Mouse (Mus musculus): Measurements from ENCODE around the gene Ctf2.
"Not testable (repeated sequence)": the region's sequence is repeated elsewhere in the genome, so short reads cannot be mapped to it uniquely, and the experiment has no call there.

The Ctf2 gene

DNA sequence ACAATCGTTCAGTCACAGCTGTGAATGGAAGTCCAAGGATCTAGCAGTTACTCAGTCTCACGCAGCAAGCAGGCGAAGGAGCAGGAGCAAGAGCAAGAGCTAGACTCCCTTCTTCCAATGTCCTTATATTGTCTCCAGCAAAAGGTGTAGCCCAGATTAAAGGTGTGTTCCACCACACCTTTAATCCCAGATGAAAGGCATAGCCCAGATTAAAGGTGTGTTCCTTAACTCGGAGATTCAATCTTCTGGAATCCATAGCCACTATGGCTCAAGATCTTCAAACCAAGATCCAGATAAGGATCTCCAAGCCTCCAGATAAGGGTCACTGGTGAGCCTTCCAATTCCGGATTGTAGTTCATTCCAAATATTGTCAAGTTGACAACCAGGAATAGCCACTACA, at the start of gene Ctf2:
Gene Ctf2 (minus strand): TSS at position 101 of the 400 bp plus-strand sequence.
- not testable (repeated sequence) for DNase-seq

DNA sequence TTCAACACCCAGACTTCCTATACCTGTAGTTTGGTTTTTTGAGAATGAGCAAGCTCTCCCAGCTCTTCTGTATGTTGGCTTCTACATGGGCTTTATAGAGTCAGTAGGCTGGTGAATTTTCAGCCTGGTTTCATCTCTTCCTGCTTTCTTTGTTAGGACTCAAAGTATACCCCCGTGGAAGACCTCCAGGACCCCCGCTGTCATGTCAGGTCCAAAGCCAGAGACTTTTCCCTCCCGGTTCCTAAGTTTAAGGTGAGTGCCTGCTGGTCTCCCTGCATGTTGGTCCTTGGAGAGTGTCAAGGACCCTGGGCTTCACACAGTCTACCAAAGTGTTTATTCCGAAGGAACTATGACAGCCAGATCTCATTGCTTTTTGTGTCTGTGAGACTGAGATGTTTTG, 46.4 kb upstream of the Ctf2 start:
- DNase-seq: no peak

DNA sequence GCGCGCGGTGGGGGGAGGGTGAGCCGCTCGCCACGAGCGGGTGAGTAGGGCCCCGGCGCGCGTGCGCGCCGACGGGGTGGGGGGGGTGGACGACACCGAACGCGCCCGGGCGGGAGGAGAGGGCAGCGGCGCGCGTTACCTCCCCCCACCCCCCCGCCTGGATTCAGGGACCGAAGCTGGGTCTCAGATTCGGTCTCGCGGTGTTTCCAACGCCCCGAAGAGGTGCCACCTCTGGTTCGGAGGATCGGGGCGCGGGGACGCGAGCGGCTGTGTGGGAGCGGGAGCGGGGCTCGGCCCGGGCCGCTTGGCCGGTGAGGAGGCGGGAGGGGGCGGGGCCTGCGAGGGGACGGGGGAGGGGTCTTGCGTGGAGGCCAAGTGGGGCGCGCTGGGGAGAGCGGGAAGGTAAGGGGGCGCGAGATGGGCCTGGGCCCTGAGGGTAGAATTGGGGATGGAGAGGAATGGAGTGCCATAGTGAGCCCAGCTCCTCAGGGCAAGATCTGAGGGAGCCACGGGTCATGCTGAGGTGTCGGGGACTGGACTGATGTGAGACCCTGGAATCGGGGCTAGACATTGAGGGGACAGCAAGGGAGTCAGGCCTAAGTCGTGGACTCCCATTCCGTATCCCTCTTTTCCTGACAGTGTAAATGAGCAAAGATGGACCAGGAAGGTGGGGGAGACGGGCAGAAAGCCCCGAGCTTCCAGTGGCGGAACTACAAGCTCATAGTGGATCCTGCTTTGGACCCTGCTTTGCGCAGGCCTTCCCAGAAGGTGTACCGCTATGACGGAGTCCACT, 45.7 kb upstream of the Ctf2 start:
- peak; percentile 44 for DNase-seq

DNA sequence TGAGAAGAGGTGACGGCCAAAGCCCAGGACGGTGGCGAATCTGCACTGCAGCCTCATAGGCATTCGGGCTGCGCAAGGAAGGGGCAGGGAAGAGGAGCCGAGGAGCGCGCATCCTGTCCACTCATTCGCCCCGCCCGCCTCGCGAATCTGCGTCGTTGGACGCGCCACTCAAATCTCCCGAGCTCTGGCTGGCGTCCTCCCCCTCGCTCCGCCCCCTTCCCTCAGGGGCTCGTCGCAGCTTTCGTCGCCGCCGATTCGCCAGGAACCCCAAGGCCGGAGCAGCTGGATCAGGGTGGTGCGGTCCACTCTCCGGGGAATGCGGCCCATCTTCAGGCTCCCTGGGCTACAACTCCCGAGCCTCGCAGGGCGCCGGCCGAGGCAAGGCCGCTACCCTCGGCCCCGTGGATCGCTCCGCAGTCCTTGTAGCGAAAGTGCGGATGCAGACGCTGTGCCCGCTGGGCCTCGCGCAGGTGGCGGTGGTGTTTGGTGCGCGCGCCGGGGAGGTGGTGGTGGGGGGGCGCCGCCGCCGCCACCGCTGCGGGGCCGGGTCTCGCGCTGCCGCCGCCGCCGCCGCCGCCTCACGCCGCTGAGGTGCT, 45.0 kb upstream of the Ctf2 start:
- DNase-seq: peak; percentile 96

DNA sequence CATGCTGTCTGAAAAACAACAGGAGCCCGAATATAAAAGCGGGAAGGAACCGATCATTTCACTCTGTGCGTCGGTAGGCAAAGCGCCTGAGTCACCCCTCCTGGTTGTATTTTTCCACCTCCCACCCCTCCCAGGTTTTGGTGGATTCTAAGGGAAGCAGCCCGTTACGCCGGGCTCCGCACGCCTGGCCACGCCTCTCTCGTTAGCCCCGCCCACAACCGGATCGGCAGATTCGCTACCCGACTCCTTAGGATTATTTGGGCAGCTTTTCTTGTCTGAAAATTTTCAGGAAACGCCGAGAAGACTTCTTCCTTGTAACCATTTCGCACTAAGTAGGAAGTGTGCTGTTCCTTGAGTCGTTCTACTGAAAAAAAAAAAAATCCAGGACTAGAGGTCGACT, 44.5 kb upstream of the Ctf2 start, which contains the start of gene Setd1a:
Gene Setd1a (plus strand): TSS at position 245 of the 400 bp plus-strand sequence.
- peak; percentile 86 for DNase-seq

DNA sequence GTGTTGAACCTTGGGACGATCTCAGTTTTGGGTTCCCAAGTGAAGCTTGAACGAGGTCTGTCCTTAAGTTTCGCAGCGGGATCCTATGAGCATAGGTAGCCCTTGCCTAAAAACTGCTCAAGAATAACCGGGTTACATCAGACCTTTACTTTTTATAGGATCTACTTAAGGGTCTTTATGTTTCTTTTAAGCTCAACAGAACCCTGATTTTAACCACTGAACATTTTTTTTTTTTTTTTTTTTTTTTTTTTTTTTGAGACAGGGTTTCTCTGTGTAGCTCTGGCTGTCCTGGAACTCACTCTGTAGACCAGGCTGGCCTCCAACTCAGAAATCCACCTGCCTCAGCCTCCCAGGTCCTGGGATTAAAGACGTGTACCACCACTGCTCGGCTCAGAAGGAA, 43.9 kb upstream of the Ctf2 start:
- not testable (repeated sequence) for DNase-seq

DNA sequence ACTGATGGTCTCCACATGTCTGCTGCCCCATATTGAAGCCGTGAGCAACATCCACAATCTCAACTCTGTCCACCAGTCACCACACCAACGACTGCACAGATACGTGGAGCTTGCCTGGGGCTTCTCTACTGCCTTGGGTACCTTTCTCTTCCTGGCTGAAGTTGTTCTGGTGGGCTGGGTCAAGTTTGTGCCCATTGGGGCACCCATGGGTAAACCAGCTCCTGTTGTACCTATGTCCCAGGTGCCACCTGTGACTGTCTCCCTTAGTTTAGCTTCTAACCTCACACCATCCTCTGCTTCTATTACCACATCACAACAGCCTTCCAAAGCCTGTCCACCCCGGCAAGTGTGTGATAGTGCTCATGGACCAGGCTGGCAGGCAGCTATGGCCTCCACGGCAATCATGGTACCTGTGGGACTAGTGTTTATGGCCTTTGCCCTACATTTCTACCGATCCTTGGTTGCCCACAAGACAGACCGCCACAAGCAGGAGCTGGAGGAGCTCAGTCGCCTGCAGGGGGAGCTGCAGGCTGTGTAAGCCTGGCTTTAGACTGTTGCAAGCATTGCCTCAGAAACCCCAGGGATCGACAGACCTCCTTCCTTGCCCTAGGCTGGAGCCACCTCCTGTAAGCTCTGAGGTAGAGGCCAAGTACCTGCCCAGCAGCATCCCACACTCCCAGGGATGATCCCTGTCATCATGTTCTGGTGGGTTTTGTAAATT, 41.9 kb upstream of the Ctf2 start:
- DNase-seq: no peak

DNA sequence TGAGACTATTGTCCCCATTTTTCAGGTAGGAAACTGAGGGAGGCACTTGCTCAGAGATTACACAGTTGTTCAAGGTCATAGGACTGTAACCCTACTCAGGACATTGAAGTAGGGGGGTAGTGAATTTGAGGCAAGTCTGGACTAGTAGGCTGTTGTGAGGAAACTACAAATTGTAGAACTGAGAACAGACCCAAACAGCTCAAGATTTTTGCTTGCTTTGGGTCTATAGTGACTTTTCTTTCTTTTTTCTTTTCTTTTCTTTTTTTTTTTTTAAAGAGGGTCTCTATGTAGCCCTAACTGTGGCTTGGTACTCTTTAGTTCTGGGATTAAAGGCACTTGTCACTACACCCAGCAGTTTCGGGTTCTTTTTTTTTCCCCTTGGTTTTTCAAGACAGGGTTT, 40.6 kb upstream of the Ctf2 start:
- DNase-seq: no peak

DNA sequence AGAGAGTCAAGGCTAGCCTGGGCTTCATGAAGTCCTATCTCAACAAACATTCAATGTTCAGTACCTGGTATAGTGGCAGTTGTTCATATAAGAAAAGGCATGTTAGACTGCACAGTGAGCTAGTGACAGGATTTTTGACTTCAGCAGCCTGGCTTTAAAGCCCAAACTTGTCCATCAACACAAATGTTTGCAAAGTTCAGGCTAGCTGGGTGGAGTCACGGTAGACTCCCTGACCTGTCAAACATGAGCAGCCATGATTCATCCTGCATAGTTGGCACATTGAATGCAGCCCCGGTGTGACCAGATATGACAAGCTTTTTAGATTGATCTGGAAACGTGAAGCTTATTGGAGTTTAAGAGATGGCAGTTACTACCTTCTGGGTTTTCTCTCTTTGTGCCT, 40.1 kb upstream of the Ctf2 start:
- DNase-seq: no peak

DNA sequence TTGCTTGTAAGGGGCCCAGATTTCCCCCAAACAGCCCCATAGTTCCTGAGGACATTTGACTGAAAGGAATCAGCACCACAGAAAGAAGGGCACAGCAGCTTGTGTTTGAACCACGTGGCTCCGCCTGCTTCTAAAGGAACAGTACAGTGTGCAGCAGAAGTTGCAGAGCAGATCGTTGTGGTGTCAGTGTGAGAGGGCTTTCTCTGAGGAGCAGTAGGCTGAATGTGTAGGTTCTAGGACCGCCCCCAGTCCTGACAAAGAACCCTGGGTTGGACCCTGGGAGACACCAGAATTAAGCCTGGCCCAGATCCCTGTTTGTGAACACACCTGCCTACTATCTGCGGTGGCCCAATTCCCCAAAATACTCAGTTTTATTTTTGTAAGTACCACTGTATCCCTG, 39.3 kb upstream of the Ctf2 start:
- peak; percentile 53 for DNase-seq

DNA sequence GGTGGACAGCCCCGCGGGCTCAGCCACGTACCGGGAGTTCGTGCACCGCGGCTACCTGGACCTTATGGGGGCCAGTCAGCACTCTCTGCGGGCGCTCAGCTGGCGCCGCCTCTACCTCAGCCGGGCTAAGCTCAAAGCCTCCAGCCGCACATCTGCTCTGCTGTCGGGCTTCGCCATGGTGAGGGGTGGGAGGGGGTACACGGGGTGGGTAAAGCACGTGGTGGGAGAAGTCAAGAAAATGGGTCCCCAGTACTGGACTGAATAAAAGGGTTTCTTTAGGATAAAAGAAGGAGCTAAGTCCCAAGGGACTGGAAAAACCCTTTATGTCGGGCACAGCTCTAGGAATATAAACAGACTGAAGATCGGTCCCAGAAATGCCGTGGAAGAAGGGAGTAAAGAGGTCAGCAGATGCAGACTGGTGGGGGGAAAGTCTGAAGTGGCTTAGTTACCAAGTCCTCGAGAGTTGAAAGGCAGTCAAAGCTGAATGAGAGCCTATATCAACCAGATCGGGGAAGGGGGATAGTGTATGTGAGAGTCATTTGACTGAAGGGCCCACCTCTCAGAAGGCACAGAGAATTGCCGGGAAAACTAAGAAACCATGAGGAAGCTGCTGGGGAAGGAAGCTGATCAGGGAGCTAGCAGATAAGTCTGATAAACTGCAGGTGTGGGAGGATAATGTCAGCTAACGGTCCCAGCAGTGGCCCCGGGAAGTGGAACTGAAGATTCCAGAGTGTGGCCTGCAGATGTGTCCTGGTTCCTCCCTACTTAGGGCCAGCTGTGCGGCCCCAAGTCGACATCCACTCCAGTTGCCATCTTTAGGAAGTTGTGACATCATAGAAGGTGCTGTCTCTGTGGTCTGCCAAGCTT, 38.3 kb upstream of the Ctf2 start:
- DNase-seq: no peak

DNA sequence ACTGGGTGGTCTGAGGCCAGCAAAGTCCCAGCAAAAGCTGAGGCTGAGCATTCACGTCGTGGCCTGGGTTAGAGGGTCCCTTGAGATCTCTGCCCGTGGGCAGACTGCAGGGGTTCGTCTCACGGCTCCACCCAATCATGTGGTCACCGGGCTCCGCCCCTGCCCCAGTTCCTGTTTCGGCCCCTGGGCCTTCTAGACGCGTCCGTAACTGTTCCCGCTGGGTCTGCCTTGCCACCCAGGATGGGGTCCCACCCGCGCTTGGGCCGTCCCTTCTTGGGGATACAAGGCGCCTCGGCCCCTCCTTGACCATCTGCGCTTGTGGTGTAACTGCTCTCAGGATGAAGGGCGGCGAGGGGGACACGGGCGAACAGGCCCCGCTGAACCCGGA, 37.7 kb upstream of the Ctf2 start, which contains the start of gene Orai3:
Gene Orai3 (plus strand): TSS at position 165 of the 388 bp plus-strand sequence.
- peak; percentile 86 for DNase-seq

DNA sequence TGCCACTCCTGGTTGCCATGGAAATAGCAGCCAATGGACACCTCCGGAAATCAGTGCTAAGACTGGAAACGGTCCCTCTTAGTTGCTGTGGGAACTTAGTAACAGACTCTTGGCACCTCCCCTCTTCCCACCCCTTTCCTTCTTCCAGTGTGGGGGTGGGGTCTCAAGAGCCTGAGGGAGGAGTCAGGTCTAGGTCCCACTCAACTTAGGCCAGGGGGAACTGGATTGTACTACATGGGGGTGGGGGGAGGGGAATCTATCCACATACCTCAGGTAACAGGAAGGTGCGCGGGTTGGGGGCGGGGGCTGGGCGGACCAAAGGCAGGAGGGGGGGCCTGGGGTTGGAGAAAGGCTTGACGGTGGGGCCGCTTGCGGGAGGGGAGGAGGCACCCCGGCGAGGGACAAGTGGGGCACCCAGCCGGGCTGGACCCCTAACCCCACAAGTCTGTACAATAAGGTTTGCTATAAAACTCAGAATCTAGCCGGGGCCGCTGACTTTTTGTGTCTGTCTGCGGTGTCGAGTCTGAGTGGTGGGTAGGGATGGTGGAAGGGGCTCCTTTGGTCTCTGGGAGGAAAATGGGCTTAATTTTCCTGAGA, 37.1 kb upstream of the Ctf2 start:
- DNase-seq: peak; percentile 96

DNA sequence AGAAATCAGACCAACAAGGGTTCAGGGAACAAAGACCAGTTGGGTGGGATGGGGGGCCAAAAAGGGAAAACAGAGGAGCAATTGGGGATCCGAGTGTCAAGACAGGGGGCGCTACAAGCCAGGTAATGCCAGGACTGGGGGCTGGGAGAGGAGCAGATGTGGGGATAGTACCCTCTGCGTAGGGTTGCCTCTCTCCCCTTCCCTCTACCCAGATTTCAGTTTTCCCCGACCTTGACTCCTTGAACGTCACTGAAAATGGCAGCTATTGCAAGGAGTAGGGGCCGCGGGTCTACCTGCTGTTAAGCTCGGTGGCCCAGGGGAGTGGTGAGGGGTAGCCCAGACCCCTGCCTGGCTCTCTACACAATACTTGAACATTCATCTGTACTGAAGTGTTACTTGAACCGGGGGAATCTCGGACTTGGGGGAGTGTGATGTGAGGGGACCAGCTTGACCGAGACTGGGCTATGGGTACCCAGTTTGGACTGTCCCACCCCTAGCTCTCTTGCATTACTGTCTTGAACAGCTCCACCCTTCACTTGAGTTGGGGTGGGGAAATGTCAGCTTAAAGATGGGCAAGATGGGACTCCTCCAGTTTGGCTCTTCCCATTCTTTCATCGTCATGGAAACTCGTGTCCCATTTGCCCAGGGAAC, 36.5 kb upstream of the Ctf2 start:
- DNase-seq: no peak

DNA sequence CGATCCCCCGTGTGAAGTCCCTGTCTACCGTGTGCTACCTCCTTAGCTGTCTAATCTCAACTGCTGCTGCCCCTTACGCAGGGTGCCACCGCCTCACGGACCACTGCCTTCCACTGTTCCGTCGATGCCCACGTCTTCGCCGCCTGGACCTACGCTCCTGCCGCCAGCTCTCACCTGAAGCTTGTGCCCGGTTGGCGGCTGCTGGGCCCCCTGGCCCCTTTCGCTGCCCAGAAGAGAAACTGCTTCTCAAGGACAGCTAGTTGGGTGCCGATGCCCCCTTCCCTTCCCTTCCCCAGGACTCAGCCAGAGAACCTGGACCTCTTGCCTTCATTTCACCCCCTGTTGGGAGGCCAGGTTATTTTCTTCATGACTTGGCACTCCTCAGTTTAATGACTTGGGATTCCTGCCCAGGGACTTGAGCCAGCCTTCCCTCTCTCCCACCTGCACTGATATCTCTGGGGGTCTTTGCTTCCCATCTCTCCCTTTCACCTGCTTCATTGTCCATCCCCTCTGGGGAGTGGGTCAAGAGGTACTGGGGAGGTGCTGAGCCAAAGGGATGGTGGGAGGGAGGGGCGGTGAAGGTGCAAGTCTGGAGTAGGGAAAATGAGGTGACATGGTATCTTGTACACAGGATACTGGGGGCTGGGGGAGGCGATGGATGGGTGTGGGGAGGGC, 35.8 kb upstream of the Ctf2 start:
- no peak for DNase-seq

DNA sequence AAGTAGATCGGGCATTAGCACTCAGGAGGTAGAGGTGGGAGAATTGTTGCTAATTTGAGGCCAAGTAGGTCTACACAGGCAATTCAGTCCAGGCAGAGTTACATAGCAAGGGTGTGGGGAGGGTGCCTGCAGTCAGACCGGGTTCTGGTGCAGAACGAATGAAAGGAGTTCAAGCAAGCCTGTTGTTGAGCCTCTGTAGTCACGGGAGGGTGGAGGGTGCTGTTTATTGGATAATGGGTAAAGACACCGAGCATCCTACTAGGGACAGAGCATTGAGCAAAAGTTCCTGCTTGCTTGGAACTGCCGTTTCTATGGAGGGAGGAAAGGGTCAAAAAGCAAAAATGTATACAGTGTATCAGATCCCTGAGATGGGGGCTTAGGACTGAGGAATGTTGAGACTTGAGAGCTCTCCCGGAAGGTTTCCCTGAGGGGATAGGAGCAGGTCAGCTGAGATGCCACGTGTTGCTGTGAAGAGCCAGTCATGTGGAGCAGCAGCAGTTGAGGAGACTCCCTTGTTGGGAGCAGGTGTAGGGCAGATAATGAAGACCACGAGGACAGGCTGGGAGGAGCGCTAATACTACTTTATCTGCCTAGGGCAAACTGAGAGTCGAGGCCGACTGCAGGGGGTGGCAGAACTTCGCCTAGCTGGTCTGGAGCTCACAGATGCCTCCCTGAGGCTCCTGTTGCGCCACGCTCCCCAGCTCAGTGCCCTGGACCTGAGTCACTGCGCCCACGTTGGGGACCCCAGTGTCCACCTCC, 35.1 kb upstream of the Ctf2 start:
- DNase-seq: no peak

DNA sequence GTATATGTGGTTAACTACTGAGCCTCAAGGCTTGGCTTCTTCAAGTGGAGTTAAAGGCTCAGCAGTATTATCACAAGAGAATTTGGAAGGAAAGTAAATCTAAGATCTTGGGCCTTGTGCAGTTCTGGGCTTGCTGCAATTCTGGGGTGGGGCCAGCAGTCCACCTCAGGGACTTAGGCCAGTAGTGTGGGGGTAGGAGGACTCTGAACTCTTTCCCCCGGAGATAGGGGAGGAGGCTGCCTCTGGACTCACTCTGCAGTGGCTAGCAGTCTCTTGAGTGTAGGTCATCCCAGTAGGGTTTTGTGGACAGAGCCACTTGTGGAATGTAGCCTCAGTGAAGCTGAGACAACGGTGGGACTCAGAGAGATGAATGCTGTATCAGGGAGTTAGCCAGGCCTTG, 33.8 kb upstream of the Ctf2 start:
- no peak for DNase-seq

DNA sequence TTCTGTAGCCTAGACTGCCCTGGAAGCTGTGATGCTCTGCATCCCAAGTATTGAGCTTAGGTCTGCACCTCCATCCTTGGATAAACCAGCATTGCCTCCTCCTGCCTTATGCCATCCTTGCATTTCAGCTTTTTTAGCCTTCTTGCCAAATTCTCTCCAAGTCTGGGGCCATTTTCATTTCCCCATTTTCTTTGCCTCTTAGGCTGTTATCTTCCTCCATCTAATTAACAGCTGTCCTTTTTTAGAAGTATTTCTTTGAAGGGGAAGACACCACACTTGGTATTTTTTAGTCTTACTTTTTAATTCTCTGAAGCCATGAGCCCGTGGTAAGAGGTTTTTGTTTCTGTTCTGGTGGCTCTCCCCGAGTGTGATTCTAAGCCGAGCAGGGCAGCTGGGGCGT, 31.7 kb upstream of the Ctf2 start:
- DNase-seq: no peak

DNA sequence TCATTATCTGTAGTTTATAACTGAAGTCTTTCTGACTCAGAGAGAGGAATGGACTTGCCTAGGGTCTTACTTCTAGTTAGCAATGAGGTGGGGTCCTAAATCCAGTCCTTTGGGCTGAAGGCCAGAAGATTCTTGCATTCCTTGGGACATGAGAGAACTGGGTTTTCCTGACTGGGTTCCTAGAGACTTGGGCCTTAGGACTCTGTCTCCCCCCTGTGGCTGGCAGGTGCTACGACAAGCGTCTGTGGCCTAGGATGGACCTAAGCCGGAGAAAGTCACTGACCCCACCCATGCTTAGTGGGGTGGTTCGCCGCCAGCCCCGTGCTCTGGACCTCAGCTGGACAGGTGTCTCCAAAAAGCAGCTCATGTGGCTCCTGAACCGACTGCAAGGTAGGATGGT, 29.1 kb upstream of the Ctf2 start:
- no peak for DNase-seq

DNA sequence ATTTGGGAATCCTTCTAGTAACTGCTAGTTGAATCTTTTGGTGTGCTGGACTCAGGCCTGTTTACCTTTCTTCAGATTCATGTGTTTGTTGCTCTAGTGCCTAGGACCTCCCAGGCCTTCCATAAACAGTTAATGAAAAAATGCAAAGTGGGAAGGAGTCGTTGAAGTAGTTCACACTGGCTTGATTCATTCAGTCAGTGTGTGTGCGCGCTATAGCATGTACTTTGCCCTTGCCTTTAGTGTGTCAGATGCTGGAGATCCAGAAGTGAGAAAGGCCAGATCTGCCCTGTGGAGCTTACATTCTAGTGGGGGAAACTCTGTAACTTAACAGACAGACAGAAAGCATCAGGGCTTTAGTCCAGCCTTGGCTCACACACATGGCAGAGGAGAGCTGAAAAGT, 28.5 kb upstream of the Ctf2 start:
- DNase-seq: no peak

DNA sequence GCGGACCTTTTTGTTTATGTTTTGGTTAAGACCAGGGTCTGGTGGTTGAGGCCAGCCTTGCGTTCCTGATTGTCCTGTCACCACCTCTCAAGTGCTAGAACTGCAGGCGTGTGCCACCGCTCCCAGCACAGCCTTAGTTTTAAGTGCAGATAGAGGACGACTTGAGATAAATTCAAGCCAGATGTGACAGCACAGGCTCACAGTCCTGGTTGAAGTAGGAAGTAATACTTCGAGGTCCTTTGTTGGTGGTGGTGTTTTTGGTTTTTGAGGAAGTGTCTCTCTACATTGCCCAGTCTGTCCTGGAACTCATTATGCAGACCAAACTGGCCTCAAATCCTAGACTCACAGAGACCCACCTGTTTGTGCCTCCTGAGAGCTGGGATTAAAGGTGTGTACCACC, 27.8 kb upstream of the Ctf2 start:
- DNase-seq: no peak

Measured in right cerebral cortex, postnatal 25 days (tissue).